Mouse (Mus musculus): ENCODE results near the gene Spo11.

DNA sequence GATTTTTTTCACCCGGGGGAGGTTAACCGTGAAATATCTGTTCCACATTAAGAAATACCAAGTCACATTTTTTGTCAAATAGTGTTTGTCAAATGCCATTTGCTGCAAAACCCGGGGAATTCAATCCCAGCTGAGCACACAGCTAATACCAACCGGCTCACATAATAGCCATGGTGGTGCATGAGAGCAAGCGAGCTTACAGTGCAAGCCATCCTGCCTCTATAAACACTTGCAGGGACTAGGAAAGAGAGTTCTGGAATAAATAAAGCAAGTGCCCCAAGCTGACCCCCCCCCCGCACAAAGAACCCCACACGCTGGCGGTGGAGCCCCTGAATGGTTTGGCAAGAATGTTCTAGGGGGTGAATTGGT is 43.1 kb upstream of the Spo11 start:
- TF ChIP-seq POLR2A (IDR thresholded peaks at IDR 0.05; ENCODE audit: extremely low read depth, insufficient read depth, low read length) (no peak), CTCF (IDR thresholded peaks at IDR 0.05; ENCODE audit: low read depth, low read length) (no peak)
